Mouse (Mus musculus) midbrain, embryonic 14.5 days (tissue): ENCODE data around the gene Olfml2b. TPM values are rescaled to one million over a fixed set of nuclear protein-coding genes. Genes with fewer than 3 reads are reported as not detected.

Experiments used
- ATAC-seq: fragments of 200-750 bp; cut with Nextera tagmentation; 2 replicates; pipeline ENCODE4 v1.8.0; 2017; ENCODE audit warnings: moderate number of reproducible peaks, moderate library complexity; ENCODE audit not compliant: low FRiP score, low TSS enrichment
- DNase-seq: peaks from one replicate; pipeline ENCODE4 v3.0.0-alpha.2; 2015
- H3K27ac ChIP-seq: fragments of 300-500 bp; sonication (generic); replicated peaks from 2 replicates; pipeline ENCODE4 v1.5.1; 2014; ENCODE audit warnings: mild to moderate bottlenecking, low read depth, low read length, moderate library complexity
- H3K27me3 ChIP-seq: fragments of 300-500 bp; sonication (generic); 2 replicates; pipeline ENCODE4 v1.6.1; 2014; ENCODE audit warnings: low read length, control low read depth, mixed read lengths; ENCODE audit not compliant: control insufficient read depth, insufficient read depth
- H3K36me3 ChIP-seq: fragments of 300-500 bp; sonication (generic); 2 replicates; pipeline ENCODE4 v1.6.1; 2014; ENCODE audit warnings: low read length, control low read depth; ENCODE audit not compliant: control insufficient read depth, insufficient read depth
- H3K4me1 ChIP-seq: fragments of 300-500 bp; sonication (generic); 2 replicates; pipeline ENCODE4 v1.6.1; 2014; ENCODE audit warnings: mild to moderate bottlenecking, antibody characterized with exemption, low read length, control low read depth; ENCODE audit not compliant: control insufficient read depth, insufficient read depth
- H3K4me2 ChIP-seq: fragments of 300-500 bp; sonication (generic); 2 replicates; pipeline ENCODE4 v1.6.1; 2014; ENCODE audit warnings: mild to moderate bottlenecking, low read length, moderate library complexity
- H3K4me3 ChIP-seq: fragments of 300-500 bp; sonication (generic); replicated peaks from 2 replicates; pipeline ENCODE4 v1.5.1; 2014; ENCODE audit warnings: low read depth, low read length
- H3K9ac ChIP-seq: fragments of 300-500 bp; sonication (generic); replicated peaks from 2 replicates; pipeline ENCODE4 v1.6.1; 2014; ENCODE audit warnings: mild to moderate bottlenecking, low read length, moderate library complexity
- H3K9me3 ChIP-seq: fragments of 300-500 bp; sonication (generic); 2 replicates; pipeline ENCODE4 v1.6.1; 2016; ENCODE audit warnings: low read length, control low read depth, mixed read lengths; ENCODE audit not compliant: control insufficient read depth
- whole genome bisulfite sequencing: fragments of 180-500 bp; shearing (Covaris S2); extraction: QIAGEN DNeasy Blood & Tissue Kit; methylation state at CpG from one replicate; pipeline ENCODE4 v1.1.7; 2014; 5-methylcytosine and 5-hydroxymethylcytosine counted together
- polyA plus RNA-seq: library from polyadenylated mRNA; unstranded; fragments of >200 nt; fragmentation: Nextera tagmentation; extraction: Ambion mirVana; gene quantifications from 2 replicates; pipeline ENCODE4 v1.2.1, GENCODE M21; 2014

Gene Olfml2b
- polyA plus RNA-seq, 1 experiment from 2014 or later = 3.7 TPM

GRCm38 (mm10) chr1:170704911-170705594 is 60.7 kb downstream of the Olfml2b start:
- DNase-seq = no peak
- ATAC-seq = no peak
- 0 out of 2 replicates have a peak, but pooled peaks cover 5% of the 10 kb centered on the region for H3K36me3 ChIP-seq
- no peak overlapping the region for H3K27ac ChIP-seq
- no peak overlapping the region for H3K4me2 ChIP-seq
- H3K4me3 ChIP-seq = no peak overlapping the region
- no peaks in the 10 kb centered on the region for H3K27me3 ChIP-seq
- no peaks in the 10 kb centered on the region for H3K4me1 ChIP-seq
- WGBS = 78% methylated on average over 4 of the region's 4 CpGs
- no peak overlapping the region for H3K9ac ChIP-seq
- no peaks in the 10 kb centered on the region for H3K9me3 ChIP-seq

GRCm38 (mm10) chr1:170706046-170706445 is 61.7 kb downstream of the Olfml2b start:
- H3K4me3 ChIP-seq = no peak overlapping the region
- H3K36me3 ChIP-seq = 0 out of 2 replicates have a peak, but pooled peaks cover 5% of the 10 kb centered on the region
- H3K9ac ChIP-seq = no peak overlapping the region
- no peak overlapping the region for H3K4me2 ChIP-seq
- DNase-seq = no peak
- H3K4me1 ChIP-seq = no peaks in the 10 kb centered on the region
- no peak for ATAC-seq
- H3K27ac ChIP-seq = no peak overlapping the region
- whole genome bisulfite sequencing = 93% methylated on average over 4 of the region's 4 CpGs
- no peaks in the 10 kb centered on the region for H3K27me3 ChIP-seq
- H3K9me3 ChIP-seq = no peaks in the 10 kb centered on the region

GRCm38 (mm10) chr1:170709034-170709433 is 64.7 kb downstream of the Olfml2b start:
- no peak for ATAC-seq

GRCm38 (mm10) chr1:170709481-170709880 is 65.1 kb downstream of the Olfml2b start:
- H3K4me2 ChIP-seq = no peak overlapping the region
- H3K27ac ChIP-seq = no peak overlapping the region
- H3K9me3 ChIP-seq = no peaks in the 10 kb centered on the region
- WGBS = 96% methylated on average over 8 of the region's 8 CpGs
- ATAC-seq (no peak), DNase-seq (no peak)
- H3K27me3 ChIP-seq = no peaks in the 10 kb centered on the region
- no peak overlapping the region for H3K9ac ChIP-seq
- H3K36me3 ChIP-seq = 0 out of 2 replicates have a peak, but pooled peaks cover 5% of the 10 kb centered on the region
- H3K4me1 ChIP-seq = no peaks in the 10 kb centered on the region
- H3K4me3 ChIP-seq = no peak overlapping the region

More at GRCm38 (mm10) chr1:170709034-170709433, 64.7 kb downstream of the Olfml2b start:
- Histone ChIP-seq H3K4me2 (no peak overlapping the region), H3K36me3 (0 out of 2 replicates have a peak, but pooled peaks cover 5% of the 10 kb centered on the region), H3K4me1 (no peaks in the 10 kb centered on the region), H3K4me3 (no peak overlapping the region), H3K27me3 (no peaks in the 10 kb centered on the region), H3K9ac (no peak overlapping the region), H3K27ac (no peak overlapping the region), H3K9me3 (no peaks in the 10 kb centered on the region)
- 84% methylated on average over 3 of the region's 3 CpGs for WGBS
- no peak for DNase-seq

- H3K27ac ChIP-seq = no peak overlapping the region
- ATAC-seq = no peak
- 95% methylated on average over 3 of the region's 3 CpGs for WGBS
- H3K36me3 ChIP-seq = 0 out of 2 replicates have a peak, but pooled peaks cover 5% of the 10 kb centered on the region
- DNase-seq = no peak
- H3K4me3 ChIP-seq = no peak overlapping the region
- H3K4me1 ChIP-seq = no peaks in the 10 kb centered on the region
- no peaks in the 10 kb centered on the region for H3K27me3 ChIP-seq
- H3K9ac ChIP-seq = no peak overlapping the region
- no peak overlapping the region for H3K4me2 ChIP-seq
- no peaks in the 10 kb centered on the region for H3K9me3 ChIP-seq
Observed at GRCm38 (mm10) chr1:170709969-170710368, 65.6 kb downstream of the Olfml2b start.

GRCm38 (mm10) chr1:170711731-170712130 is 67.4 kb downstream of the Olfml2b start:
- 74% methylated on average over 7 of the region's 7 CpGs for WGBS
- ATAC-seq = no peak
- no peak overlapping the region for H3K27ac ChIP-seq

GRCm38 (mm10) chr1:170717241-170717828 is 73.0 kb downstream of the Olfml2b start:
- no peak for ATAC-seq
- H3K9me3 ChIP-seq = no peaks in the 10 kb centered on the region
- no peak overlapping the region for H3K27ac ChIP-seq
- DNase-seq = no peak
- WGBS = 91% methylated on average over 3 of the region's 3 CpGs
- no peaks in the 10 kb centered on the region for H3K36me3 ChIP-seq
- no peak overlapping the region for H3K4me3 ChIP-seq
- H3K27me3 ChIP-seq = no peaks in the 10 kb centered on the region
- H3K4me2 ChIP-seq = no peak overlapping the region
- H3K4me1 ChIP-seq = no peaks in the 10 kb centered on the region
- no peak overlapping the region for H3K9ac ChIP-seq

More at GRCm38 (mm10) chr1:170711731-170712130, 67.4 kb downstream of the Olfml2b start:
- no peak overlapping the region for H3K9ac ChIP-seq
- DNase-seq = no peak
- no peaks in the 10 kb centered on the region for H3K27me3 ChIP-seq
- H3K36me3 ChIP-seq = 0 out of 2 replicates have a peak, but pooled peaks cover 5% of the 10 kb centered on the region
- no peak overlapping the region for H3K4me2 ChIP-seq
- H3K4me1 ChIP-seq = no peaks in the 10 kb centered on the region
- no peak overlapping the region for H3K4me3 ChIP-seq
- H3K9me3 ChIP-seq = no peaks in the 10 kb centered on the region

- Histone ChIP-seq H3K27ac (no peak overlapping the region), H3K36me3 (no peaks in the 10 kb centered on the region), H3K4me2 (no peak overlapping the region), H3K4me1 (no peaks in the 10 kb centered on the region), H3K4me3 (no peak overlapping the region), H3K9me3 (no peaks in the 10 kb centered on the region), H3K9ac (no peak overlapping the region), H3K27me3 (no peaks in the 10 kb centered on the region)
- no peak for ATAC-seq
- DNase-seq = no peak
- WGBS = 69% methylated on average over 8 of the region's 8 CpGs
Observed at GRCm38 (mm10) chr1:170718133-170718810, 73.9 kb downstream of the Olfml2b start.
